14 mouse cellular contexts compared by ENCODE assay signal in the genomic region with DNA sequence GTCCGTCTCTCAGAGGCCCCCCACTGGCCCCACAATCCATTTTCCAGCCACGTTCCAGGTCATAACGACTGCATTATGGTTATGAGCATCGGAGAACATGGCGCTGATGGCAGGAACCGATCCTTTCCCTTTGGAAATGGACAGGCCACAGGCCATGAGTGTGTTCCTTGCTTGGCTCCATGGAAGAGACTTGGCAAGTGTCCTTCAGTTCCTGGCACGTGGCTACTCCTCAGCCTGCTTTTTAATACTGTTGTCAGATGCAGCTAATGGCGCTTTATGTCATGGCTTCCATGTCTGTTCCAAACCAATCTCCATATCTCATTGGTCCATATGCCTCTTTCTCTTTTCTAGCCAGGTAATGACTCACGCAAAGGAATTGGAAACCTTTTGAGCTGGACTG.
"Had no signal": no experiment of that assay in that cellular context is flagged by ENCODE, and none has a peak within 500 bp of the region (broad histone marks: within the 10 kb centered on the region; RNA-seq: fewer than 3 reads in every experiment).

No protein-coding gene starts in this region.

- H3K4me3 ChIP-seq: midbrain, embryonic 10.5 days; midbrain, embryonic 12.5 days; myocyte; neural tube, embryonic 13.5 days; neural tube, embryonic 15.5 days had no signal

- H3K27me3 ChIP-seq: midbrain, embryonic 12.5 days; neural tube, embryonic 13.5 days; neural tube, embryonic 15.5 days had no signal

- H3K27ac ChIP-seq: neural tube, embryonic 13.5 days; neural tube, embryonic 15.5 days had no signal

- DNase-seq: lung, embryonic 14.5 days; lung, postnatal 10 days; lung, postnatal 4 days; right cerebral cortex, postnatal 25 days; right cerebral cortex, postnatal 4 days; spleen, adult 18-20 months; thymus, adult 18-20 months; thymus, postnatal 14 days; thymus, postnatal 36 days had no signal

- H3K36me3 ChIP-seq: midbrain, embryonic 12.5 days; neural tube, embryonic 13.5 days; neural tube, embryonic 15.5 days had no signal

- H3K4me1 ChIP-seq: neural tube, embryonic 15.5 days had no signal

- H3K9me3 ChIP-seq: midbrain, embryonic 12.5 days; neural tube, embryonic 13.5 days; neural tube, embryonic 15.5 days had no signal
